In the genomic region with DNA sequence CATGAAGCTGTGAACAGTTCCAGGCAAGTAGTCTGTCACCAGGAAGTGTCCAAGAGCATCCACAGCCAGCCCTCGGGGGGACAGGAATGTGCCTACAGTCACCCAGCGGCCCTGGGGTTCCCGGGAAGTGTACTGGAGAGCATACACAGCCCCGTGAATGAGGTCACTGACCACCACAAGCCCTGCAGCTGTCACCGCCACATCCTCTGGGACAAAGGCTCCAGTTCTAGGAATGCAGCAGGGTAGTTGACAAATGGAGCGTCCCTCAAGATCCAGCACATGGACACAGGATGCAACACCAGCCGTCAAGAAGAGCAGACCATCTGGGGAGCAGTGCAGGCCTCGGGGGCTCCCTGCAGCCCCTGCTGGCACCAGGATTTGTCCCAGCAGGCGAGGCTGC, we compare ENCODE assay signal across 1 mouse cellular context.
TF ChIP-seq lines count a peak whose summit lies in the region.

No protein-coding gene starts in this region.

TF ChIP-seq in MEL, 35 proteins besides CTCF, POLR2A, EP300 and RAD21:
- no peak for TF ChIP-seq GATA1 (IDR thresholded peaks at IDR 0.05; ENCODE audit: low read depth, low read length)
- TF ChIP-seq SMC3 (IDR thresholded peaks at IDR 0.05; ENCODE audit: low read depth, low read length): no peak
- TF ChIP-seq HCFC1 (IDR thresholded peaks at IDR 0.05; ENCODE audit: low read depth, low read length): no peak
- TF ChIP-seq NELFE (IDR thresholded peaks at IDR 0.05; ENCODE audit: low read depth, low read length): no peak
- TF ChIP-seq MYC (IDR thresholded peaks at IDR 0.05; ENCODE audit: low read depth, low read length): no peak
